Mouse (Mus musculus) spleen, postnatal 36 days (tissue): Measurements from ENCODE around the gene Corin.

ENCODE experiments used
- DNase-seq, 2 experiments: peaks; one replicate each; pipeline ENCODE4 v3.0.0; 2022; ENCODE audit warnings: low spot score in 2 of 2, mixed read lengths in 1 of 2

Gene Corin

DNA sequence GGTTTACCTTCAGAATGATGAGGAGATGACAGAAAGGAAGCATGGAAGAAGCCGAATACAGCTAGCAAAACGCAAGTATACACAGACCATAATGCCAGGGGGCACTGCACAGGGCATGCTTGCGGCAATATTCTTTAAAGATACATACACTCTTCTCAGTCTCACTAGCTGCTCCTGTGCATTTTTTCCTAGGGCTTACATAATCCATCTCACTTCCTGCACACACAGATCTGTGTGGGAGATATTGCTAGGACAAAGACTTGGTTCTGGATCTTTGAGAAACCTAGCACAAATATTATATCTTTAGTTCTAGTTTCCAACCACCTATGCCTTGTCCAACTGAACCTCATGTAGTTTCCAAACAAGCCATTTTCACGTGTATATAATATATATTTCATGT lies 189.0 kb downstream of the Corin start:
- DNase-seq, result no peak

DNA sequence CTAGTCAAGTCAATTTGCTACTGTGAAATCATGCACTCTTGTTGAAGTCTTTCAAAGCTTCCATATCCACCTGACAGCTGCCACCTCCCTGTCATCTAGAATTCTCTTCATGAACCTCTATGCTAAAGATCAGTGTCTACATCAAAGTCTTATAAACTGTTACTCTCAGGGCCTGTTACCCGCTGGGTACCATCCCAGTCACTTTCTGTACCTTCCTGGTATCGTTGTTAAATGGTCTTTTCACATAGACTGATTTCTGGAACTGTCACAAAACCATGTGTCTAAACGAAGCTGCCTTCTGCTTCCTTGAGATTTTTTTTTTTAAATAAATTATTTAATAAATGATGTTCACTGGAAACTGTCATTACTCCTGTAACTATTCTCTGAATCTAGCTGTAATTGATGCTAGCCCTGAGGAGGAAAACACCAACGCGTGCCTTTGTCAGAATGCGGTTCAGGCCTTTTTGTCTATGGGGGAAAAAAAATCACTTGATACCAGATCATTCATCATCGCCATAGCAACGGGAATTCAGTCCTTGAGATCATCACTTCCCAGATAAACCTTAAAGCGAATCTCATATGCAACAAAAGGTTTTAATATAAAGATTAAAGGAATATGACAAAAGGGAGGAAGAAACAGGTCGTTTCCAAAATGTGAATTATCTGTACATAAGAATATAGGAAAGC lies 205.7 kb downstream of the Corin start:
- DNase-seq, result no peak

DNA sequence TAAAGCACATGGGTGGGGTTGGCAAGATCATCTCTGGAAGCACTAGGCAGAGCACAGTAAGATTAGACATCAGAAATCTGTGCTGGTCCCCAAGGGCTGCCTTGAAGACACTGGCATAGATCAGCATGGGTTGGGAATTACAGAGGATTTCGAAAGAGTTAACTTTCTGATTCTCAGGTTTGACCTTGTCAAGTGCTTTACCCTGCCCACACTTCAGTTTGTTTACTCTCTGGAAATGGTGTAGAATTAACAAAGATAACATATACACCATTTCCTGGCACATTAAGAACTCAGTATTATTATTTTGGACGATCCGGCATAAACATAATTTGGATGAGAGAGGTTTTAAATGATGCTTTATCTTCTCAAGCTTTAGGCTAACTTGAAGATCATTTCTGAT lies 219.2 kb downstream of the Corin start:
- no peak for DNase-seq

DNA sequence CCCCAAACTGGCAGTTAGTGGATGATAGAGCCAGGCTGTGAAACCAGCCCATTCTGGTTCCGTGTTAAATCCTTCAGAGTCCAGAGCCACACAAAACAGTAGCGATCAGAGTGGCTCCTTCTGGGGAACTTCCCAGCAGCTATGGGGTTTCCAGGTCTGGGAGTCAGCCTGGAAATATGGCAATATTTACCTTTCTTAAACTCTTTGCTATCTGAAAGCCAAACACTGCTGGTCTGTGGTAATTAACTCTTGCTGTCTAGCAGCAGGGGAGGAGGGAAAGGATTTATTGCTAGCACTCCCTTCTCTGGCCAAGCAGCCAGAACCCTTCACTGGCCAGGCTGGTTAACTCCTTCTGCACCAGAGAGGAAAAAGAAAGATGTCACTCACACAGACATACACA lies 221.4 kb downstream of the Corin start:
- no peak for DNase-seq

DNA sequence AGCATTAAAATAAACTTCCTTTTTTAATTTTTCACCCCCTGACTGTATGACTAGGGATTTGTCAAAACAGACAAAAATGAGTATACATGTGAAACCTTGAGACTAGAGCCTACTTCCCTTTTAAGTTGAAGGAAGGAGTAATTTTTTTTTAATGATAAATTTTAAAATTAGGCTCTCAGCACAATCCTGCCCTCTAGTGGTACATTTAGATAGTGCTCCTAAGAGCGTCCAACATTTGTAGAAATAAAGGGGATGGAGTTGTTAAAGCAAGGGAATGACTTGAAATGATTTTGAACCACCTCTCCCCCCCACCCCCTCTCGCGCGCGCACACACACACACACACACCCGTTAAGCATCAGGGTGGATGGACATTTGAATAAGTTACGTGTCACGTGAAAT lies 234.6 kb downstream of the Corin start:
- peak in 1 of 2 experiments; percentile 45 for DNase-seq

DNA sequence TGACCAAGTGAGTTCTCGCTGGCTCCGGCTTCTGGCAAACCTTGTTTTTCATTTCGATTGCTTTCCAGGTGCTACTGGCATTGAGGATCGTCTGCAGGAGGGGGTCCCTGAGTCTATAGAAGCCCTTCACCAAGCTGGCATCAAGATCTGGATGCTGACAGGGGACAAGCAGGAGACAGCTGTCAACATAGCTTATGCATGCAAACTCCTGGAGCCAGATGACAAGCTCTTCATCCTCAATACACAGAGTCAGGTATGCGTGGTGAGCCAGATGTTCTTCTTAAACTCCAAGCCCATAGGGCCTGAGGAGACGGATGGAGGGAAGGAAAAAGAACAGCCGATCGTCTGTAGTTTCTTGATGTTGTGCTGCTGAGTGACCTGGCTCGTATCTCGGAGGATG lies 235.1 kb downstream of the Corin start:
- DNase-seq, result no peak

DNA sequence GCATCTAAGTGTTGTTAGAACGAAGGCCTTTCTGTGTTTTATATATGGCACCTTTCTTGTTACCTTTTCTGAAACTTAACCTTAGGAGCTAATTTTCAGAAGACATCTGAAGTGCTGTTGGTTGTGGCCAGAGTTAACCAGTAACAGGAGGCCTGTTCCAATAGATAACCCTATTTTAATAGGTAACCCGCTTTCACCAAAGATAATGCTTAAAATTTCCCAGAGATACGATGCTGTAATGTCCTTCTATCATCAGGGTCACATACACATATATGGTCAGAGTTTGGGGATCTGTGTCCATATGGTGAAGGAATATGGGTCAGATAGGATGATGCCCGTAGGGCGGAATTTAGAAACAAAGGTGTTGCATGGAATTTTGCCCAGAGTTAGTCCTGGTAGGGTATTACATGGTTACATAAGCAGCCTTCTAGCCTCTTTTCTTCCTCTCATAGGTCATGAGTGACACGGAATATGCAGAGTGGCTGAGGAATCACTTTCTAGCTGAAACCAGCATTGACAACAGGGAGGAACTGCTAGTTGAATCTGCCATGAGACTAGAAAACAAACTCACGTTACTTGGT lies 237.2 kb downstream of the Corin start:
- DNase-seq, result no peak

DNA sequence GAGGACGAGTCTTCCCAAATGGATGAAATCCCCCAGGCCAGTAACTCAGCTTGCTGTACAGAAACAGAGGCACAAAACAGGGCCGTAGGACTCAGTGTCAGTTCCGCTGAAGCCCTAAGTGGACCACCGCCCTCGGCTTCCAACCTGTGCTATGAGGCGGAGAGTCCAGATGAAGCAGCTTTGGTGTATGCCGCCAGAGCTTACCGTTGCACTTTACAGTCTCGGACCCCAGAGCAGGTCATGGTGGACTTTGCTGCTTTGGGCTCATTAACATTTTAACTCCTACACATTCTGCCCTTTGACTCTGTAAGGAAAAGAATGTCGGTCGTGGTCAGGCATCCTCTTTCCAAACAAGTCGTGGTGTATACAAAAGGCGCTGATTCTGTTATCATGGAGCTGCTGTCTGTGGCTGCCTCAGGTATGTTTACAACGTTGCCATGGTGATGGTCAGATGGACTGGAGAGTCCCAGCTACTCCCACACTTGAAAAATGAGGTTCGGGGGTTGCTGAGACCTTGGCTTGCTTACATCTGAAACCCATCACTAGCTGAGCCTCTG lies 240.0 kb downstream of the Corin start:
- no peak for DNase-seq

DNA sequence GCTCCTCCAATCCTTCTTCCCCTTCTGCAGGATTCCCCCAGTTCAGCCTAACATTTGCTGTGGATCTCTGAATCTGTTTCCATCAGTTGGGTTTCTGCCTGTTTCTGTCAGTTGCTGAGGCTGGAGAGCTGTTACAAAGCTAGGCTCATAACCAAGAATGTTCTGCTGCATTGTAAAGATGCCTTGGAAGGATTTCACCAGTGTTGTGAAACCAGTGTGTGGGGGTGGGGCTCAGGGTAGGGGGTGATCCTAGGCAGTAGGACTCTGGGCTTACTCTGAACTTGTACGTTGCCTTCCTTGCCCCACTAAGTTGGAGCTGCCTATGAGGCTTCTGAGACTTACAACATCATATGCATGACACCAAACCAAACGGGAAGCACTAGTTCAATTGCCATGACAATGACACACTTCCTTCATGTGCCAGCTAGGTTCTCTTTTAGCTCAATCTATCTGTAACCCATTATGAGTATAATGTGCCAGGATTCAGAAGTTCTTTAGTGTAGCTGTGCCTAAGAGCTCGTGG lies 242.4 kb downstream of the Corin start:
- no peak for DNase-seq

DNA sequence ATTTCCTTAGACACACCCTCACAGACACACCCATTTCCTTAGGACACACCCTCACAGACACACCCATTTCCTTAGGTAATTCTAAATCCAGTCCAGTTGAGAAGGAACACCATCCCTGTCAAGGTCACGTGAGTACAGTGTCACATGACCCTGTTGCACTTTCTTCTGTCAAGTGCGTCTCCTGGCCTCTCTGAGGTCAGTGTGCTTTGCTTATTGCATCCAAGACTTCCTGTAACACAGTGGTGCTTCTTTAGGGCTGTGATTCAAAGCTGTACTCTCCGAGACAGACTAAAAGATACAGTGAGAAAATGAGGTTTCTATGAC lies 245.0 kb downstream of the Corin start:
- DNase-seq, result no peak

DNA sequence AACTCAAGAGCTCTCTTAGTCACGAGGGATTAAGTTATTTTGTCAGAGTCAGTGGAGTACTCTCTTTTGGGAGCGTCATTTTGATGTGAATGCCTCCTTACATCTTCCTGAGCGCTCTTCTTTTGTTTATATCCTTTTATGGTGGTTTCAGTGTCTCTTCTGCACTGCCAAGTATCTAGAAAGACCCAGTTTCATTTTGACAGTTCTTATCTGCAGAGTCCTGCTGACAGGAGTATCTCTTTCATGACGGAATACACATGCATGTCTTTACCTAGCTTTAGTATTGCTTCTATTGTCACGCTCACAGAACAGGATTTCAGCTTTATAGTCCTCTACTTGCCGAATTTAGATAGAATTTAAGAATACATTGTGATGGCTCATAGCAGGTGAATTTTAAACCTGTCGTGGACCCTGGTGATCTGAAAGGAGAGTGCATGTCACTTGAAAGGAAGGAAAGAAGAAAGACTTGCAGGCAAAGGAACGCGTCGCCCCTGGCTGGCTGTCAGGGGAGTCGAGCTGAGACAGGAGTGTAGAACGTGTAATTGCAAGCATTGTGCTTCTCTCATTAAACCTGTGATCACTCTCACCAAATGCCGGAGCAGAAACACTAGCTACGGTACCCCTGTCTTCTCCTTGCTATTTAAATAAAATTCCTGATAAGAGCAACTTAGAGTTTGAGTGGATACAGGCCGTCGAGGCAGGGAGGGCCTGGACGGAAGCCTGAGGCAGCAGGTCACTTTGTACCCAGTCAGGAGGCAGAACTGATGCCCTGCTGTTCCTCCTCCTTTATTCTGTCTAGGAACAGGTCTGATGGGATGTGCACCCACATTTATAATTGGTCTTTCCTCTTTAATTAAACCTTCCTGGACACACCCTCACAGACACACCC lies 245.6 kb downstream of the Corin start:
- no peak for DNase-seq

DNA sequence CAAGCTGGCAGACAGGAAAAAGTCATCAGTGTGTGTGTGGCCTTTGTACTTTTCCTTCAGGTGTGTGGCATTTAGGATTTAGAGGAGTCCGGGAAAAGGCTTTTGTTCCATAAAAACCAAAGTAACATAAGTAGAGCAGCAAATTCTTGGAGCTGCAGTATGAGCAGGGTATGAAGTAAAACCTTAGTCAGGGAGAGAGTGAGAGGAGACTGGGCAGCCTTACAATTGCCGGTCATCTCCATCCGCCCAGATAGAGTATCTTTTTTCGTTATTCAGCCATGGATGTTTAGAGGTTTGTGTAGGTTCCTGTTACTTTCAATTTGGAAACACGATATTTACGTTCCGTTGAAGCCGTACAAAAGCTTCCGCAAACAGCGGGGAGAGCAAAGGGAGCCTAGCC lies 247.2 kb downstream of the Corin start:
- no peak for DNase-seq

DNA sequence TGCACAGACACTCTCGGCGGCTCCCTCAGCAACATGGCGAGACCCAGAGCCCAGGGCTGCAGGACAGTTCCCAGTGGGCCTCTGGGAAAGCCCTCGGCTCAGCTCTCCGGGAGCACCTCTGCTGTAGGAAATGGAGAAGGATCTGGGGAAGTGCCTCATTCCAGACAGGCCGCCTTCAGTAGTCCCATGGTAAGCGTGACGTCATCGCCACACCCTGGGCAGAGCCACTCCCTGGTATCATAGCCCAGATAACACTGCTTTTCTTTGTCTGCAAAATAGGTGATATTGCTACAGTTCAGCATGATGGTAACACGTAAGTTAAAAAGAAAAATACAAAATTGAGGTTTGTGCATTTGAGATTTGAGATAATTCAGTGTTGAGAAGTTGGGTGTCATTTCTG lies 249.3 kb downstream of the Corin start:
- DNase-seq, result no peak

DNA sequence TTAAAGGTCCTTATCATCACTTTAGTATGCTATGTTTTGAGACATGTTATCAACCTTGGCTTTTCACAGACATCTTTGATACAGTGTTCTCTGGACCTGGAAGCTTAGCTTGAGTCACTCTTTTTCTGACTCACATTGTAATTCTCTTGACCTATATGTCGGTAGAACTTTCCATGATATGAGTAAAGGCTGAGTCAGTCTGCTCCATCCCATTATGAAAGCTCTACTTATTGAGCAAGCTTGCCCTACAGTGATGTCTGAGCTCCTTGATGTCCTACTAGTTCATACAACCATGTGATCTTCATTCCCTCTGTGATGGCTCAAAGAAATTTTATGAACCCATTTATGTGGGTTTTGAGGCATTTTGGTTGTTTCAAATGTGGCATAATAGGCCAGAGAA lies 254.1 kb downstream of the Corin start:
- DNase-seq, result no peak
